Comparison of ENCODE assay signal across 16 mouse cellular contexts in the genomic region with DNA sequence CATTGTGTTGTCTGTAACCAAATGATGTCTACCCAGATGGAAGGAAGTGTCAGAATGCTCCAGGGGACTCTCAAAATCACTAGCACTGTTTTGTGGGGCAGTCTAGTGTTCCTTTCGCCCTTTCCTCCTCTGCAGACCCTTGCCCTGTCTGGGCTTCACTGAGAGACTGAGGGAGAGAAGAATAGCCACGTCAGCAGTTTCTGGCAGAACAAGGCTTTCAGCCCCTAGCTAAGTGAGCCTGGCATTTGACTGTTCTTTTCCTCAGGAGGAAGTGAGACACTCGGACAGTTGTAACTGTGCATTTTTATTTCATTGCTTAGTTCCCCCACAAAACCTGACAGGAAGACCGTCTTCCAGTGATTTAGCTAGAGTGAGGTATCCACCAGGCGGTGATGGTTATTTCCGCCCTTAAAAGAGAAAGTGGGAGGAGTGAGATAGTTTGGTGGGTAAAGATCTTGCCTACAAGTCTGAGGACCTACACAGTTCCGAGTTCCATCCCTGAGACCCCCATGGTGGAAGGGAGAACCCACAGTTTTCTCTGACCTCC.
DNase-seq lines count a peak whose midpoint lies in the region; ATAC-seq lines count a peak whose summit lies in the region.
"Had no signal": no experiment of that assay in that cellular context is flagged by ENCODE, and none has a peak within 500 bp of the region (broad histone marks: within the 10 kb centered on the region; RNA-seq: fewer than 3 reads in every experiment).

No protein-coding gene starts in this region.

- H3K9ac ChIP-seq in heart, embryonic 15.5 days = no peak overlapping the region
- H3K9ac ChIP-seq: forebrain, embryonic 15.5 days; hindbrain, embryonic 13.5 days; liver, embryonic 13.5 days; neural tube, embryonic 12.5 days had no signal

- peaks cover 71% of the 10 kb centered on the region for H3K4me1 ChIP-seq in heart, embryonic 15.5 days (replicated peaks)
- H3K4me1 ChIP-seq: liver, embryonic 13.5 days had no signal

- ATAC-seq in heart, embryonic 15.5 days (replicated peaks; ENCODE audit: insufficient number of reproducible peaks, insufficient read depth, low FRiP score, low read depth) = no peak
- peak; percentile 56 for ATAC-seq in inflammation-experienced regulatory T-cells, adult 6 months
- ATAC-seq: forebrain, embryonic 15.5 days; midbrain, embryonic 16.5 days had no signal

- peak overlapping the region; percentile 18; the same call in 1 of the 2 replicates for H3K27ac ChIP-seq in heart, embryonic 15.5 days
- H3K27ac ChIP-seq: forebrain, embryonic 15.5 days; hindbrain, embryonic 13.5 days; liver, embryonic 13.5 days; neural tube, embryonic 12.5 days had no signal

- no peaks in the 10 kb centered on the region for H3K27me3 ChIP-seq in heart, embryonic 15.5 days
- H3K27me3 ChIP-seq: forebrain, embryonic 15.5 days; hindbrain, embryonic 13.5 days; liver, embryonic 13.5 days had no signal

- WGBS in heart, embryonic 15.5 days = 70% methylated on average over 7 of the region's 7 CpGs

- intact Hi-C loops in gastrocnemius, postnatal 36 days (cut with DNase I) = no loop called here

- no peak overlapping the region for H3K4me3 ChIP-seq in heart, embryonic 15.5 days
- H3K4me3 ChIP-seq: forebrain, embryonic 15.5 days; hindbrain, embryonic 13.5 days; liver, embryonic 13.5 days; neural tube, embryonic 12.5 days had no signal

- H3K36me3 ChIP-seq in heart, embryonic 15.5 days = no peaks in the 10 kb centered on the region
- H3K36me3 ChIP-seq: forebrain, embryonic 15.5 days; hindbrain, embryonic 13.5 days; liver, embryonic 13.5 days; neural tube, embryonic 12.5 days had no signal

- no peak for DNase-seq in heart, adult 8-10 months (ENCODE audit: low spot score)
- peak; percentile 63 for DNase-seq in thymus, postnatal 0 days (ENCODE audit: low spot score)
- DNase-seq in thymus, postnatal 25 days = no peak
- DNase-seq in adrenal gland, adult 18-20 months (ENCODE audit: low spot score in 2 of 2) = no peak
- no peak for DNase-seq in adipocyte (ENCODE audit: low spot score)
- DNase-seq in gastrocnemius, postnatal 36 days = no peak
- DNase-seq: cerebellum, adult 11-12 months; kidney, adult 11 months; liver, embryonic 13.5 days; lung, postnatal 36 days had no signal

- H3K4me2 ChIP-seq in heart, embryonic 15.5 days = no peak overlapping the region
- H3K4me2 ChIP-seq: forebrain, embryonic 15.5 days; hindbrain, embryonic 13.5 days; liver, embryonic 13.5 days; neural tube, embryonic 12.5 days had no signal

- H3K9me3 ChIP-seq in heart, embryonic 15.5 days (replicated peaks) = no peaks in the 10 kb centered on the region
- H3K9me3 ChIP-seq: forebrain, embryonic 15.5 days; hindbrain, embryonic 13.5 days; liver, embryonic 13.5 days; neural tube, embryonic 12.5 days had no signal
